Mouse (Mus musculus): ENCODE data around the gene St7. TPM values are rescaled to one million over a fixed set of nuclear protein-coding genes. Genes with fewer than 3 reads are reported as not detected.
A peak's percentile ranks its signal among the peaks of the same experiment; 100 is the strongest.

St7 gene
- polyA plus RNA-seq, 1 experiment: 14.3 TPM

DNA sequence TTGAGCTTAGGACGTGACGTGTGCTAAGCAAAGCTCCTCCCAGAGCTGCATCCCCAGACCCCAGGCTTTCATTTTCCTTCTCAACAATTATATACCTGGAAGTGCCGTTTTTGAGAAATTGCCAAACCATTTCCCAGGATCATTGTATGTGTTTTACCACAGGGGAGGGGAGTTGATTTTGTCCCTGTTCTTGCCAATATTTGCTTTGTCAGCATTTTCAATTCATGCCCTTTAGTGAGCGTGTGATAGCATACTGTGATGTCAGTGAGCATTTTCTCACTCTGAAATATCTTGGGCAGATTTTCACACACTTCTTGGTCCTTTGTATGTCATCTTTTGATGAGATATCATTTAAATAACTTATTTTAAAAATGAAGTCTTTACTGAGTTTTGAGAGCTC, 65.8 kb downstream of the St7 start:
- 90% methylated on average over 4 of the region's 4 CpGs for WGBS
- H3K4me3 ChIP-seq (ENCODE audit: insufficient read depth, low read depth, low read length): no peak overlapping the region

DNA sequence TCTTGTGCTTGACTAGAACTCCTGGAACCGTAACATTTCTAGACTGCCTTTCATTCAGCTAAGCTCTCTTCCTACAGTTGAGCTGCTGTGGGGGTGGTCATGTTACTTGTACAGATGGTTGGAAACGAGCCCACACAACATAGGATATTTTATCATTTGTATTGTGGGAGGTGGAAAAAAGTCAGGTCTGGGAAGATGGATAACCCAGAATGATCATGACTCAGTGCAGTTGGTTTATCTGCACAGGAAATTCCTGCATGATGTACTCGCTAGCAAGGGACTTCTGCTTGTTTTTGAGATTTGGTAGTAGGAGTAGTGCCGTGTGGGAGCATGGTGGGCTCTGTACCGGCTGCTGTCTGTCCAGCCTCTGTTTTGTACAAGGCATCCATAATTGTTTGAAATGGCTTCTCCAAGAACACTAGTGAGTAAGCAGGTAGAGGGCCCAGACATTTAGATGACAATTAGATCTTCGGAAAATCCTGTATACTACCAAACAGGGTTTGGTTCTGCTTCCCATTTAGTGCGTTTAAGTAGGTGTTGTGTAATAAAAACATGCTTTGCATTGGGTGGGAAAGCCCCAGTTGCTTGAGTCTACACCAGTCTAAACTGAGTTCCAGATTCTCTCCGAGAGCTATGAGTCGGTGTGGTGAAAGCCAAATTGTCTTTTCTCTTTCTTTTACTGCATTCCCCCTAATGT, 71.4 kb downstream of the St7 start:
- Histone ChIP-seq H3K36me3 (ENCODE audit: control insufficient read depth, insufficient read depth, low read length) (no peaks in the 10 kb centered on the region), H3K27ac (ENCODE audit: insufficient read depth, low read depth, low read length) (no peak overlapping the region), H3K4me3 (ENCODE audit: insufficient read depth, low read depth, low read length) (no peak overlapping the region), H3K4me1 (ENCODE audit: control insufficient read depth, insufficient read depth, low read length) (no peaks in the 10 kb centered on the region), H3K27me3 (replicated peaks; ENCODE audit: control insufficient read depth, insufficient read depth, low read length) (no peaks in the 10 kb centered on the region)
- no peak for TF ChIP-seq POLR2A (IDR thresholded peaks at IDR 0.05; ENCODE audit: low read depth, low read length)
- TF ChIP-seq CTCF (conservative IDR thresholded peaks at IDR 0.05; ENCODE audit: insufficient read depth, insufficient read length, low read depth, low read length): no peak
- WGBS: 70% methylated on average over 9 of the region's 9 CpGs
- no peak for DNase-seq

More for the DNA sequence above, 65.8 kb downstream of the St7 start:
- no peaks in the 10 kb centered on the region for H3K27me3 ChIP-seq (replicated peaks; ENCODE audit: control insufficient read depth, insufficient read depth, low read length)
- no peaks in the 10 kb centered on the region for H3K36me3 ChIP-seq (ENCODE audit: control insufficient read depth, insufficient read depth, low read length)
- H3K4me1 ChIP-seq (ENCODE audit: control insufficient read depth, insufficient read depth, low read length): no peaks in the 10 kb centered on the region
- no peak for TF ChIP-seq POLR2A (IDR thresholded peaks at IDR 0.05; ENCODE audit: low read depth, low read length)
- TF ChIP-seq CTCF (conservative IDR thresholded peaks at IDR 0.05; ENCODE audit: insufficient read depth, insufficient read length, low read depth, low read length): no peak
- no peak overlapping the region for H3K27ac ChIP-seq (ENCODE audit: insufficient read depth, low read depth, low read length)
- DNase-seq: no peak

DNA sequence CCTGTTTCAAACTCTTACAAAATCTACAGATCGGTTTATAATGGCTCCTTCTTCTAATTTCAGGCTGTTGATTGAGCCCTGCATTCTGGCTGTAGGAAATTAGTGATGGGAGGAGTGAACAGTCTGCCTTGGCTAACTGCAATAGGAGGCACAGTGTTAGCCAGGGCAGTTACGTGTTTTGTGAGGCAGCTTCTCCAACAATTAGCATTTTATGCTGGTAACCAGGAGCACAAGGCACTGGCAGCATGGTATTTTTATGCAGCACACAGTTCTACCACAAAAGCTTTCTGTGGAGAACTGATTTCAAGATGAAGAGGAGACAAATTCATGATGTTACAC, 71.9 kb downstream of the St7 start:
- WGBS: 80% methylated on average over 2 of the region's 2 CpGs
- TF ChIP-seq CTCF (conservative IDR thresholded peaks at IDR 0.05; ENCODE audit: insufficient read depth, insufficient read length, low read depth, low read length) (no peak), POLR2A (IDR thresholded peaks at IDR 0.05; ENCODE audit: low read depth, low read length) (no peak)
- Histone ChIP-seq H3K36me3 (ENCODE audit: control insufficient read depth, insufficient read depth, low read length) (no peaks in the 10 kb centered on the region), H3K4me3 (ENCODE audit: insufficient read depth, low read depth, low read length) (no peak overlapping the region), H3K27me3 (replicated peaks; ENCODE audit: control insufficient read depth, insufficient read depth, low read length) (no peaks in the 10 kb centered on the region), H3K27ac (ENCODE audit: insufficient read depth, low read depth, low read length) (no peak overlapping the region), H3K4me1 (ENCODE audit: control insufficient read depth, insufficient read depth, low read length) (no peaks in the 10 kb centered on the region)
- DNase-seq: no peak

DNA sequence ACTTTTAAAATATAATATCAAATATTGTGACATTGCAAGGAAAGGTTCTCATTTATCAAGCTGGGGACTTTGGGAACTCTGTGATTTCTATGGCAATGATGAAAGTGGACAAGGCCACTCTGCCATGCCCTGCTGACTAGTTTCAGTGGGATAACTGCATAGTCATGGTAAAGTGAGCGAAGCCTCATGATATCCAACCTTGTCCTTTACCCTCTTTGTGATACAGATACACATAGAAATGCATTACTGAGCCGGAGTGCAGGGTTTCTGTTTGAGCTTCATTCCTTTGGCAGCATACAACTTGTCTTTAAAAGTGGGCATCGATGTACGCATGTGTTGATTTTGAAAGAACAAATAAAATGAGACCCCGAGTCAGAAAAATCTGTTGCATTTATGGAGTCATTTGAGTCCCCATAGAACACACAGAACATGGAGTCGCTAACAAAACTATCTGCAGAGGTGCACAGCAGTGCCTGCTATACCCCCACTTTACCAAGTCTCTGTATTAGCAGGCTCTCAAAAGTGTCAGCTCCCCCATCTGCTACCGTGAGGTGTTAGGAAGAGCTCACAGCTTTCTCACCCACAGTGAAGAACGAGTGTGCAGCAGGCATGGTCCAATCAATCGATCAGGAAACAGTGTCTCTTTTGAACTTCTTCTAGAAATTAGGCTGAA, 77.4 kb downstream of the St7 start:
- WGBS: 74% methylated on average over 9 of the region's 9 CpGs
- TF ChIP-seq POLR2A (IDR thresholded peaks at IDR 0.05; ENCODE audit: low read depth, low read length) (no peak), CTCF (conservative IDR thresholded peaks at IDR 0.05; ENCODE audit: insufficient read depth, insufficient read length, low read depth, low read length) (no peak)
- no peaks in the 10 kb centered on the region for H3K27me3 ChIP-seq (replicated peaks; ENCODE audit: control insufficient read depth, insufficient read depth, low read length)
- H3K4me1 ChIP-seq (ENCODE audit: control insufficient read depth, insufficient read depth, low read length): peaks cover 6% of the 10 kb centered on the region; the same call in 1 of the 2 replicates
- no peak overlapping the region for H3K27ac ChIP-seq (ENCODE audit: insufficient read depth, low read depth, low read length)
- no peak for DNase-seq
- H3K36me3 ChIP-seq (ENCODE audit: control insufficient read depth, insufficient read depth, low read length): no peaks in the 10 kb centered on the region
- H3K4me3 ChIP-seq (ENCODE audit: insufficient read depth, low read depth, low read length): no peak overlapping the region

DNA sequence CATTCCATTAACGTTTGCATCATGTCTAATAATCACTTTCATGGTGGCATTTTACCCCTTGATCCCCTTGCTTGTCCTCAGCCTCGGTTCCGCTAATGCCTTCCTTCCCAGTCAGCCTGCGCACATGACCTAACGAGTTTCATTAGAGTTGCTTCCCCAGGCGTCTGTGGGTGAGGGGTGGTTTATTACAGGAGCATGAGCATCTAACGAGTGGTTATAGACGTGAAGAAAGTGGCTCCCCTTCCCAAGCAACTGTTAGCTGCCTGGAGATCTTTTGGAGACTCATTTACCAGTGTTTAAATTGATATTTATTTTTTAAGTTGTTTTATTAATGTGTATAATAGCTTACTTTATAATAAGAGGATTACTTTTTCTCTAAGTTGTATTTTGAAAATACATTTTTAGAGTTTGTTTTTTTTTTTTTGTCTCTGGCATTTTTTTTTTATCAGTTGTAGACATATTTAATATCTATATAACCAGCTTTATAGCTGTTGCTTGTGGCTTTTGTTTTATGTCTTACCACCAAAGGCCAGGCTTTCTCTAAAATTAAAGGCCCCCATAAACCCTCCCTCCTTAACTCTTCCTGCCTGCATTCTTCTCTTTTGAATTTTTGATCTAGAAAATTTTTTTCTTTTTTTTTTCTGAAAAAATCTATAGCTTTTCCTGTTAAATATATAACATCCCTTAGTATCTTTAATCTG, 78.1 kb downstream of the St7 start:
- Histone ChIP-seq H3K4me1 (ENCODE audit: control insufficient read depth, insufficient read depth, low read length) (peaks cover 6% of the 10 kb centered on the region; the same call in 1 of the 2 replicates), H3K36me3 (ENCODE audit: control insufficient read depth, insufficient read depth, low read length) (no peaks in the 10 kb centered on the region), H3K27ac (ENCODE audit: insufficient read depth, low read depth, low read length) (no peak overlapping the region), H3K4me3 (ENCODE audit: insufficient read depth, low read depth, low read length) (no peak overlapping the region), H3K27me3 (replicated peaks; ENCODE audit: control insufficient read depth, insufficient read depth, low read length) (no peaks in the 10 kb centered on the region)
- no peak for DNase-seq
- 51% methylated on average over 8 of the region's 8 CpGs for WGBS
- TF ChIP-seq CTCF (conservative IDR thresholded peaks at IDR 0.05; ENCODE audit: insufficient read depth, insufficient read length, low read depth, low read length) (no peak), POLR2A (IDR thresholded peaks at IDR 0.05; ENCODE audit: low read depth, low read length) (no peak)

DNA sequence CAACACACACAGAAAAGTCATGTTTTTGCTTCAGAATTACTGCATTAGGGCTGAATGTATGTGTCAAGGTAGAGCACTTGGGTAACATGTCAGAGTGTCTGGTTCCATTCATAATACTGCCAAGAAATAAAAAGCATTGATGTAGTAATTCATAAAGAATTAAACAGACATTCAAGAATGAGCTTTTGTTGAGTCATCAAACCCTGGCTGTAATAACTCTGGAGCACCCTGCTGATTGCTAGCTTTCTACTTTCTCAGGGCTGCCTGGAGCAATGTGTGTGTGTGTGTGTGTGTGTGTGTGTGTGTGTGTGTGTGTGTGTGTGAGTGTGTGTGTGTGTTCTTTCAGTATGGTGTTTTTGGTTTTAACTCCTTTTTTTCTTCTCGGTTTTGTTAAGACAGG, 78.7 kb downstream of the St7 start:
- no peaks in the 10 kb centered on the region for H3K36me3 ChIP-seq (ENCODE audit: control insufficient read depth, insufficient read depth, low read length)
- H3K4me1 ChIP-seq (ENCODE audit: control insufficient read depth, insufficient read depth, low read length): peaks cover 6% of the 10 kb centered on the region; the same call in 1 of the 2 replicates
- no peak for DNase-seq
- no peaks in the 10 kb centered on the region for H3K27me3 ChIP-seq (replicated peaks; ENCODE audit: control insufficient read depth, insufficient read depth, low read length)
- H3K4me3 ChIP-seq (ENCODE audit: insufficient read depth, low read depth, low read length): no peak overlapping the region
- 80% methylated on average over 1 of the region's 1 CpGs for WGBS
- no peak overlapping the region for H3K27ac ChIP-seq (ENCODE audit: insufficient read depth, low read depth, low read length)
- TF ChIP-seq POLR2A (IDR thresholded peaks at IDR 0.05; ENCODE audit: low read depth, low read length): no peak
- TF ChIP-seq CTCF (conservative IDR thresholded peaks at IDR 0.05; ENCODE audit: insufficient read depth, insufficient read length, low read depth, low read length): no peak

DNA sequence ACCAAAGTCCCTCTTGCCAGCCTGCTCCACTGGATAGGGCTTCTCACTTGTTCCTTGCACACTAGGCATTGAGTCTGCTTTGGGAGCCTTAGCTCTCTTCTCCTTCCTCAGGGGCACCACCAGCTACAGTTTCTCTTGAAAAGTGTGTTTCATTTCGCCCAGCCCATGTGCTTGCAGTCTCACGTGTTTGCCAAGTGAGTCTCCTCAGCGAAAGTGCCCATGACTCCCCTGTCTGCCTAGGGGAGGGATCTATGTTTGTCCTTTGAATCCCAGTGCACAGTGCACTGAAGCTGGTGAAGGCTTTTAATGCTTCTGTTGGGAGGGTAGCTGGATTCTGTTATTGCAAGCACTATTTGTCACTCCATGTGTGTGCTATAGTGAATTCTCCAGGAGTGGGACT, 79.8 kb downstream of the St7 start:
- Histone ChIP-seq H3K4me1 (ENCODE audit: control insufficient read depth, insufficient read depth, low read length) (peaks cover 6% of the 10 kb centered on the region; the same call in 1 of the 2 replicates), H3K36me3 (ENCODE audit: control insufficient read depth, insufficient read depth, low read length) (no peaks in the 10 kb centered on the region), H3K4me3 (ENCODE audit: insufficient read depth, low read depth, low read length) (peak overlapping the region; percentile 4; the same call in 1 of the 2 replicates), H3K27ac (ENCODE audit: insufficient read depth, low read depth, low read length) (peak overlapping the region; percentile 51), H3K27me3 (replicated peaks; ENCODE audit: control insufficient read depth, insufficient read depth, low read length) (no peaks in the 10 kb centered on the region)
- DNase-seq: peak; percentile 61
- WGBS: 49% methylated on average over 3 of the region's 3 CpGs
- TF ChIP-seq POLR2A (IDR thresholded peaks at IDR 0.05; ENCODE audit: low read depth, low read length) (no peak), CTCF (conservative IDR thresholded peaks at IDR 0.05; ENCODE audit: insufficient read depth, insufficient read length, low read depth, low read length) (no peak)

Data from kidney, adult 2 months (tissue).